Mouse (Mus musculus) cerebellum, adult 2 months (tissue): ENCODE measurements around the gene Il11. TPM values are rescaled to one million over a fixed set of nuclear protein-coding genes. Genes with fewer than 3 reads are reported as not detected.
"Not testable (repeated sequence)": the region's sequence is repeated elsewhere in the genome, so short reads cannot be mapped to it uniquely, and the experiment has no call there.

ENCODE experiments used
- DNase-seq, 2 experiments: peaks; one replicate each; pipeline ENCODE4 v3.0.0; 2021
- H3K27ac ChIP-seq: fragments of 200-500 bp; 2 replicates; pipeline ENCODE4 v1.5.1; 2012; ENCODE audit warnings: low read length, control low read depth, inconsistent platforms; ENCODE audit not compliant: insufficient read depth
- H3K27me3 ChIP-seq: fragments of 200-500 bp; 2 replicates; pipeline ENCODE4 v1.6.1; 2012; ENCODE audit warnings: inconsistent platforms, mild to moderate bottlenecking, low read length, moderate library complexity; ENCODE audit not compliant: control insufficient read depth, insufficient read depth
- H3K4me1 ChIP-seq: fragments of 200-500 bp; 2 replicates; pipeline ENCODE4 v1.6.1; 2011; ENCODE audit warnings: low read length; ENCODE audit not compliant: control insufficient read depth, insufficient read depth
- H3K4me3 ChIP-seq: fragments of 200-500 bp; replicated peaks from 2 replicates; pipeline ENCODE3; 2011; ENCODE audit warnings: mild to moderate bottlenecking, low read depth, low read length, control low read depth; ENCODE audit not compliant: insufficient read depth
- CTCF ChIP-seq: fragments of 200-500 bp; IDR thresholded peaks from 2 replicates; pipeline ENCODE4 v1.5.1; 2011; ENCODE audit warnings: low read depth, mild to moderate bottlenecking, control low read depth, low read length, moderate library complexity, borderline replicate concordance; ENCODE audit not compliant: insufficient read depth
- POLR2A ChIP-seq: fragments of 200-500 bp; IDR thresholded peaks from 2 replicates; pipeline ENCODE4 v1.6.1; 2011; ENCODE audit warnings: low read length, control low read depth, borderline replicate concordance; ENCODE audit not compliant: insufficient read depth
- WGBS: fragments of 180-500 bp; shearing (Covaris S2); methylation state at CpG from one replicate; pipeline ENCODE4 v1.1.7; 2018; 5-methylcytosine and 5-hydroxymethylcytosine counted together
- polyA plus RNA-seq: library from polyadenylated mRNA; depleted of rRNA; stranded (reverse); fragments of >200 nt; gene quantifications from 2 replicates; pipeline ENCODE4 v1.2.3, GENCODE M21; 2012; rRNA removed

The Il11 gene
- 1.2 TPM in 2 replicates for polyA plus RNA-seq

- TF ChIP-seq POLR2A, result no peak
- TF ChIP-seq CTCF, result no peak
Observed at GRCm38 (mm10) chr7:4782759-4783158, at the start of gene Il11, which contains the start of gene Tmem190. Il11 (minus strand) TSS chr7:4782859. Tmem190 (plus strand) TSS chr7:4782937.

GRCm38 (mm10) chr7:4830476-4830875 is 47.8 kb upstream of the Il11 start:
- no peak for TF ChIP-seq POLR2A
- no peak for TF ChIP-seq CTCF
- WGBS, result 15% methylated on average over 12 of the region's 12 CpGs
- no peak for DNase-seq
- Histone ChIP-seq H3K27ac (no peak overlapping the region), H3K4me3 (no peak overlapping the region), H3K4me1 (no peaks in the 10 kb centered on the region), H3K27me3 (no peaks in the 10 kb centered on the region)

More at GRCm38 (mm10) chr7:4782759-4783158, at the start of gene Il11, which contains the start of gene Tmem190:
- 72% methylated on average over 2 of the region's 2 CpGs for WGBS
- DNase-seq, result no peak
- H3K27me3 ChIP-seq, result no peaks in the 10 kb centered on the region
- peaks cover 28% of the 10 kb centered on the region for H3K4me1 ChIP-seq
- H3K27ac ChIP-seq, result peak within 1 kb of the TSS; percentile 87
- H3K4me3 ChIP-seq, result peak within 1 kb of the TSS; percentile 1

GRCm38 (mm10) chr7:4825365-4825764 is 42.7 kb upstream of the Il11 start:
- WGBS, result 68% methylated on average over 4 of the region's 4 CpGs
- Histone ChIP-seq H3K27ac (no peak overlapping the region), H3K4me3 (no peak overlapping the region), H3K27me3 (no peaks in the 10 kb centered on the region), H3K4me1 (no peaks in the 10 kb centered on the region)
- TF ChIP-seq CTCF (no peak), POLR2A (no peak)
- DNase-seq, result no peak

GRCm38 (mm10) chr7:4822162-4822907 is 39.7 kb upstream of the Il11 start:
- TF ChIP-seq CTCF (no peak), POLR2A (no peak)
- no peak for DNase-seq
- H3K27ac ChIP-seq, result no peak overlapping the region

GRCm38 (mm10) chr7:4821690-4822089 is 39.0 kb upstream of the Il11 start:
- H3K27ac ChIP-seq, result no peak overlapping the region
- peak in 1 of 2 experiments; percentile 34 for DNase-seq
- TF ChIP-seq CTCF (no peak), POLR2A (no peak)
- H3K4me3 ChIP-seq, result no peak overlapping the region
- no peaks in the 10 kb centered on the region for H3K4me1 ChIP-seq
- 63% methylated on average over 4 of the region's 4 CpGs for WGBS
- H3K27me3 ChIP-seq, result no peaks in the 10 kb centered on the region

More at GRCm38 (mm10) chr7:4822162-4822907, 39.7 kb upstream of the Il11 start:
- Histone ChIP-seq H3K4me3 (no peak overlapping the region), H3K4me1 (no peaks in the 10 kb centered on the region), H3K27me3 (no peaks in the 10 kb centered on the region)
- WGBS, result 75% methylated on average over 6 of the region's 6 CpGs

- H3K27ac ChIP-seq, H3K4me3 ChIP-seq, H3K27me3 ChIP-seq, H3K4me1 ChIP-seq, DNase-seq: not testable (repeated sequence)
- WGBS, result 89% methylated on average over 7 of the region's 7 CpGs
Observed at GRCm38 (mm10) chr7:4820925-4821324, 38.3 kb upstream of the Il11 start.

- Histone ChIP-seq H3K27ac (no peak overlapping the region), H3K4me1 (no peaks in the 10 kb centered on the region), H3K27me3 (no peaks in the 10 kb centered on the region), H3K4me3 (no peak overlapping the region)
- no peak for TF ChIP-seq CTCF
- no peak for TF ChIP-seq POLR2A
- no peak for DNase-seq
Observed at GRCm38 (mm10) chr7:4816559-4816958, 33.9 kb upstream of the Il11 start.

GRCm38 (mm10) chr7:4813105-4813791 is 30.6 kb upstream of the Il11 start:
- 23% methylated on average over 8 of the region's 8 CpGs for WGBS
- peak in 1 of 2 experiments; percentile 20 for DNase-seq
- TF ChIP-seq CTCF, result no peak
- TF ChIP-seq POLR2A, result no peak
- H3K27me3 ChIP-seq, result no peaks in the 10 kb centered on the region
- no peaks in the 10 kb centered on the region for H3K4me1 ChIP-seq
- H3K27ac ChIP-seq, result peak overlapping the region; percentile 76
- peak overlapping the region; percentile 75 for H3K4me3 ChIP-seq
